Mouse (Mus musculus): Measurements from ENCODE around the gene Tpcn2.

DNA sequence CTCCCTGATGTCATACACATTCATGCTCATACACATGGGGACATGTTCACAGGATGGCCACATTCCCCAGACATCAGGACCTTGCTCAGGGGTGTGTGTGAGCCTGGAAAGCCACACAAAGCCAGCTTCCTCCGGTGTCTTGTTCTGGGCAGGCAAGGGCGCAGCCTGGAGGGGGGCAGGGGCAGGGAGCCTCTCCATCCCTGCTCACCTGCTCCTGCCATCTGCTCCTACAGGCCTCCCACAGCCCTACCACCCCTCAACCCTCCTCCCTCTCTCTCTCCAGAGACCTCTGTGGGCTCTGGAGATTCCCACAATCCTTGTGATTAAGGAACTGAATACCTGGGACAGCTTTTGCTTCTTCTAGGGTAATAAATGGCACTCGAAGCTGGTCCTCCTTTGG lies 132.0 kb downstream of the Tpcn2 start:
- TF ChIP-seq POLR2A (IDR thresholded peaks at IDR 0.05; ENCODE audit: insufficient read depth, low read depth, low read length) (no peak), CTCF (IDR thresholded peaks at IDR 0.05) (no peak)

All from heart, adult 2 months (tissue).